Mouse (Mus musculus) lung, postnatal 0 days (tissue): ENCODE data around the gene Nod2. TPM values are rescaled to one million over a fixed set of nuclear protein-coding genes. Genes with fewer than 3 reads are reported as not detected.

Experiments used
- ATAC-seq: fragments of 200-750 bp; cut with Nextera tagmentation; 2 replicates; pipeline ENCODE4 v1.8.0; 2017; ENCODE audit warnings: moderate library complexity
- DNase-seq: peaks from one replicate; pipeline ENCODE4 v3.0.0-alpha.2; 2016; ENCODE audit warnings: low spot score
- H3K27ac ChIP-seq: fragments of 300-500 bp; sonication (generic); 2 replicates; pipeline ENCODE4 v1.5.1; 2014; ENCODE audit warnings: antibody characterized with exemption, mild to moderate bottlenecking, low read length, mixed read lengths
- H3K27me3 ChIP-seq: fragments of 300-500 bp; sonication (generic); replicated peaks from 2 replicates; pipeline ENCODE4 v1.6.1; 2014; ENCODE audit warnings: low read length, mixed read lengths; ENCODE audit not compliant: insufficient read depth
- H3K36me3 ChIP-seq: fragments of 300-500 bp; sonication (generic); 2 replicates; pipeline ENCODE4 v1.6.1; 2014; ENCODE audit warnings: low read length, mixed read lengths; ENCODE audit not compliant: insufficient read depth
- H3K4me1 ChIP-seq: fragments of 300-500 bp; sonication (generic); 2 replicates; pipeline ENCODE4 v1.6.1; 2014; ENCODE audit warnings: antibody characterized with exemption, low read depth, low read length, mixed read lengths; ENCODE audit not compliant: insufficient read depth
- H3K4me2 ChIP-seq: fragments of 300-500 bp; sonication (generic); replicated peaks from 2 replicates; pipeline ENCODE4 v1.6.1; 2014; ENCODE audit warnings: low read depth, mild to moderate bottlenecking, low read length, moderate library complexity, mixed read lengths
- H3K4me3 ChIP-seq: fragments of 300-500 bp; sonication (generic); 2 replicates; pipeline ENCODE4 v1.5.1; 2014; ENCODE audit warnings: low read depth, low read length
- H3K9ac ChIP-seq: fragments of 300-500 bp; sonication (generic); replicated peaks from 2 replicates; pipeline ENCODE4 v1.6.1; 2014; ENCODE audit warnings: low read depth, mild to moderate bottlenecking
- H3K9me3 ChIP-seq: fragments of 300-500 bp; sonication (generic); 2 replicates; pipeline ENCODE4 v1.6.1; 2016; ENCODE audit warnings: low read length, mixed read lengths
- CTCF ChIP-seq: IDR thresholded peaks from 2 replicates; pipeline ENCODE4 v1.5.1; 2016; ENCODE audit warnings: antibody characterized with exemption, mild to moderate bottlenecking
- EP300 ChIP-seq: IDR thresholded peaks from 2 replicates; pipeline ENCODE4 v1.6.1; 2016; ENCODE audit warnings: antibody characterized with exemption, mild to moderate bottlenecking, control low read depth
- WGBS: fragments of 180-500 bp; shearing (Covaris S2); extraction: QIAGEN DNeasy Blood & Tissue Kit; methylation state at CpG from one replicate; pipeline ENCODE4 v1.1.7; 2014; 5-methylcytosine and 5-hydroxymethylcytosine counted together
- polyA plus RNA-seq: library from polyadenylated mRNA; unstranded; fragments of >200 nt; fragmentation: Nextera tagmentation; extraction: Ambion mirVana; gene quantifications from 2 replicates; pipeline ENCODE4 v1.2.1, GENCODE M21; 2015

Gene Nod2
- polyA plus RNA-seq, 1 experiment from 2014 or later = 0.27 TPM

GRCm38 (mm10) chr8:88680566-88680965, 33.5 kb downstream of the Nod2 start:
- H3K36me3 ChIP-seq = no peaks in the 10 kb centered on the region
- ATAC-seq = no peak
- no peaks in the 10 kb centered on the region for H3K4me1 ChIP-seq
- 87% methylated on average over 2 of the region's 2 CpGs for WGBS
- no peak overlapping the region for H3K4me3 ChIP-seq
- H3K9ac ChIP-seq = no peak overlapping the region
- no peaks in the 10 kb centered on the region for H3K9me3 ChIP-seq
- H3K27ac ChIP-seq = no peak overlapping the region
- H3K27me3 ChIP-seq = no peaks in the 10 kb centered on the region
- DNase-seq = no peak
- TF ChIP-seq EP300 (no peak), CTCF (no peak)
- H3K4me2 ChIP-seq = no peak overlapping the region

- 75% methylated on average over 8 of the region's 8 CpGs for WGBS
- ATAC-seq (no peak), DNase-seq (no peak)
- Histone ChIP-seq H3K27me3 (no peaks in the 10 kb centered on the region), H3K4me3 (no peak overlapping the region), H3K4me1 (no peaks in the 10 kb centered on the region), H3K36me3 (no peaks in the 10 kb centered on the region), H3K4me2 (no peak overlapping the region), H3K9ac (no peak overlapping the region), H3K9me3 (no peaks in the 10 kb centered on the region), H3K27ac (no peak overlapping the region)
- TF ChIP-seq EP300 (no peak), CTCF (no peak)
Measured at GRCm38 (mm10) chr8:88681046-88681445, 33.9 kb downstream of the Nod2 start.

GRCm38 (mm10) chr8:88683656-88684289, 36.7 kb downstream of the Nod2 start:
- WGBS = 66% methylated on average over 7 of the region's 7 CpGs
- no peaks in the 10 kb centered on the region for H3K27me3 ChIP-seq
- H3K4me2 ChIP-seq = no peak overlapping the region
- no peaks in the 10 kb centered on the region for H3K9me3 ChIP-seq
- TF ChIP-seq CTCF (no peak), EP300 (no peak)
- DNase-seq = no peak
- no peak overlapping the region for H3K4me3 ChIP-seq
- no peak overlapping the region for H3K27ac ChIP-seq
- H3K9ac ChIP-seq = no peak overlapping the region
- peaks cover 2% of the 10 kb centered on the region; the same call in 1 of the 2 replicates for H3K4me1 ChIP-seq
- no peaks in the 10 kb centered on the region for H3K36me3 ChIP-seq
- ATAC-seq = peak; percentile 16; the same call in 1 of the 2 replicates

- Histone ChIP-seq H3K27me3 (no peaks in the 10 kb centered on the region), H3K9ac (no peak overlapping the region), H3K4me2 (no peak overlapping the region), H3K4me1 (peaks cover 2% of the 10 kb centered on the region; the same call in 1 of the 2 replicates), H3K36me3 (no peaks in the 10 kb centered on the region), H3K9me3 (no peaks in the 10 kb centered on the region), H3K27ac (no peak overlapping the region), H3K4me3 (no peak overlapping the region)
- ATAC-seq = peak; percentile 21; the same call in 1 of the 2 replicates
- TF ChIP-seq CTCF (no peak), EP300 (no peak)
- DNase-seq = no peak
- WGBS = 35% methylated on average over 9 of the region's 9 CpGs
Measured at GRCm38 (mm10) chr8:88686226-88686905, 39.3 kb downstream of the Nod2 start.

GRCm38 (mm10) chr8:88686906-88687235, 39.8 kb downstream of the Nod2 start:
- Histone ChIP-seq H3K36me3 (no peaks in the 10 kb centered on the region), H3K9ac (no peak overlapping the region), H3K27me3 (no peaks in the 10 kb centered on the region), H3K27ac (no peak overlapping the region), H3K4me1 (peaks cover 2% of the 10 kb centered on the region; the same call in 1 of the 2 replicates), H3K4me3 (no peak overlapping the region), H3K9me3 (no peaks in the 10 kb centered on the region), H3K4me2 (no peak overlapping the region)
- DNase-seq (no peak), ATAC-seq (no peak)
- WGBS = 72% methylated on average over 8 of the region's 8 CpGs
- TF ChIP-seq CTCF (no peak), EP300 (no peak)

GRCm38 (mm10) chr8:88689151-88689550, 42.0 kb downstream of the Nod2 start:
- Histone ChIP-seq H3K4me1 (peaks cover 2% of the 10 kb centered on the region; the same call in 1 of the 2 replicates), H3K27ac (no peak overlapping the region), H3K27me3 (no peaks in the 10 kb centered on the region), H3K9ac (no peak overlapping the region), H3K36me3 (no peaks in the 10 kb centered on the region), H3K4me3 (no peak overlapping the region), H3K9me3 (no peaks in the 10 kb centered on the region), H3K4me2 (no peak overlapping the region)
- DNase-seq (no peak), ATAC-seq (no peak)
- WGBS = 77% methylated on average over 6 of the region's 6 CpGs
- TF ChIP-seq EP300 = no peak
- no peak for TF ChIP-seq CTCF
